Mouse (Mus musculus): Measurements from ENCODE around the gene Egfl8.

Egfl8 gene

GRCm38 (mm10) chr17:34639461-34640255, 23.9 kb upstream of the Egfl8 start:
- ChIA-PET CTCF (no interaction called here), POLR2A (interaction anchor here in 1 of 4 experiments (1.1 kb wide), 1 partner anchor 313 kb away, joined by 3 read pairs; no protein-coding TSS in a partner anchor)

- CTCF ChIA-PET: interaction anchor here in 1 of 4 experiments (0.6 to 0.9 kb wide), 2 partner anchors 18 to 335 kb away, joined by 3 to 4 read pairs; partner anchors contain the start of gene Hspa1l
- POLR2A ChIA-PET: interaction anchor here in 2 of 4 experiments (1.0 to 1.6 kb wide), 4 partner anchors 10 to 33 kb away, joined by 3 to 4 read pairs (median 4); partner anchors contain the start of genes Atf6b (in 2 of the 2) and Agpat1 (in 1 of the 2)
These were observed 21.7 kb upstream of the Egfl8 start for GRCm38 (mm10) chr17:34637459-34637858.

DNA sequence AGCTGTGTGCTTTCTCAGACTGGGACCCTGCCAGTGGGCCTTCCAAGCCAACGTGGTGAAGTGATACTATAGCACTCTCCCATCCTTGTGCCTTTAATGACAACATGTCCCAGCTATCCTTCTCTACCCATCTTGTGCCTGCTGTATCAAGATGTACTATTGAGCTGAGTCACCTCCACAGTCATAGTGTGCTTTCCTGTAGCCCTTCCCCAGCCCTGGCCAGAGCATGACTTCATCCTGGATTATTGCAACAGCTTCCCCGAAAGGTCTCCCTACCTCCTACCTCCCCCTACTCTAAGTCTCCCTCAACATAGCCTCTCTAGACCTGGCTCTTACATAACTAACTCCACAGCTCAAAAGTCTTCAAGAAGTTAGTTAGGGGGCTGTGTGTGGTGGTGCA, 19.9 kb upstream of the Egfl8 start:
- ChIA-PET POLR2A (interaction anchor here in 2 of 4 experiments (0.6 to 1.6 kb wide), 4 partner anchors 10 to 315 kb away, joined by 3 to 5 read pairs (median 4); partner anchors contain the start of gene Atf6b (in 1 of the 2)), CTCF (interaction anchor here in 2 of 4 experiments (0.8 to 1.1 kb wide), 2 partner anchors 15 to 17 kb away, joined by 3 read pairs; no protein-coding TSS in a partner anchor)

DNA sequence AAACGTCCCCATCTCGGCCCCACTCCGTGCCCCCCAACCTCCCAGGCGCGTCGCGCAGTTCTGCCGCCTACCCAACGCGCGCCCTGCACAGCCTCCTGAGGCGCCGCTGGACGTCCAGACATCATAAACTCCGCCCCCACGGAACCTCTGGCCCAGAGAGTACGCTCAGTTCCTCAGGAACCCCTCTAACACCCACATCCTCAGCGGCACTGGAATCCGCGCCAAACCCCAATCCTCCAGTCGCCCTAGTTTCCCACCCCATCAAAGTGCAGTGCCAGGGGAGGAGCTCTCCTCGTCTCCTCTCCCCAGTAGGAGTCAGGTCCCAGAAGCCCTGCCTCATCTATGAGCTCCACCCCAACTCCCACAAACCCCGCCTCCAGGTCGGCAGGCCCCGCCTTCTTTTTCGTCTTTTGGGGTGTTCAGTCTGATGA, 16.5 kb upstream of the Egfl8 start:
- POLR2A ChIA-PET: interaction anchor here (0.5 to 1.8 kb wide), 37 partner anchors 9 to 677 kb away, joined by 3 to 24 read pairs (median 4); partner anchors contain the start of genes Atf6b (in 4 of the 4), Fkbpl (in 3 of the 4), Agpat1 (in 2 of the 4) and Pbx2 (in 2 of the 4)
- CTCF ChIA-PET: interaction anchor here (0.5 to 1.6 kb wide), 14 partner anchors 9 to 313 kb away, joined by 3 to 12 read pairs (median 5); partner anchors contain the start of genes Atf6b (in 1 of the 4), Fkbpl (in 1 of the 4) and Pbx2 (in 1 of the 4)

- CTCF ChIA-PET: interaction anchor here in 1 of 4 experiments (1.6 kb wide), 1 partner anchor 13 kb away, joined by 10 read pairs; no protein-coding TSS in a partner anchor
- POLR2A ChIA-PET: interaction anchor here in 1 of 4 experiments (1.8 kb wide), 1 partner anchor 13 kb away, joined by 18 read pairs; the partner anchor contains the start of gene Fkbpl
These were observed 15.9 kb upstream of the Egfl8 start for GRCm38 (mm10) chr17:34631647-34632046.

GRCm38 (mm10) chr17:34630761-34631301, 15.1 kb upstream of the Egfl8 start:
- ChIA-PET POLR2A (no interaction called here), CTCF (no interaction called here)

- ChIA-PET POLR2A (interaction anchor here in 2 of 4 experiments (0.7 to 3.1 kb wide), 4 partner anchors 17 to 521 kb away, joined by 3 to 11 read pairs (median 6); partner anchors contain the start of gene Atf6b (in 1 of the 2)), CTCF (interaction anchor here in 1 of 4 experiments (1.2 kb wide), 1 partner anchor 11 kb away, joined by 6 read pairs; no protein-coding TSS in a partner anchor)
These were observed 14.2 kb upstream of the Egfl8 start for GRCm38 (mm10) chr17:34629796-34630603.

GRCm38 (mm10) chr17:34629221-34629751, 13.5 kb upstream of the Egfl8 start, which contains the start of gene Prrt1:
Gene Prrt1, plus strand, starts transcription at chr17:34629533.
- CTCF ChIA-PET: interaction anchor here in 1 of 4 experiments (1.2 kb wide), 1 partner anchor 10 kb away, joined by 6 read pairs; no protein-coding TSS in a partner anchor
- POLR2A ChIA-PET: interaction anchor here in 3 of 4 experiments (0.6 to 3.1 kb wide), 10 partner anchors 17 to 520 kb away, joined by 3 to 11 read pairs (median 3); partner anchors contain the start of gene Atf6b (in 2 of the 3)

DNA sequence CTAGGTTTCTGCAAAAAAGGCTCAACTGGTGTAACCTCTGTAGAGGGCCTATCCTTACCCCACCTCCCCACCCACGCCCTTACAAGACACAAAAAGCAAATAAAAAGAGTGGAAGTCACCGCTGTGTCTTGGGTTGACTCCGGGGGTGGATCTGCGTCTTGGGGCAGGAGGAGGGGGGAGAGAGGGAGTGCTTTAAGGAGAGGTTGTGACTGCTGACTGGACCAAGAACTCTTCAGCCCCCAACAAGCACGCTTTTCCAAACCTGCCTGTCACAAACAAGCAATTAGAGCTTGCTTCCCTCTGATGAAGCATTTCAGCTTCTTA, 12.8 kb upstream of the Egfl8 start:
- ChIA-PET POLR2A (interaction anchor here in 3 of 4 experiments (0.6 to 3.1 kb wide), 8 partner anchors 16 to 324 kb away, joined by 3 to 11 read pairs (median 4); partner anchors contain the start of genes Atf6b (in 1 of the 3) and Fkbpl (in 1 of the 3)), CTCF (no interaction called here)

DNA sequence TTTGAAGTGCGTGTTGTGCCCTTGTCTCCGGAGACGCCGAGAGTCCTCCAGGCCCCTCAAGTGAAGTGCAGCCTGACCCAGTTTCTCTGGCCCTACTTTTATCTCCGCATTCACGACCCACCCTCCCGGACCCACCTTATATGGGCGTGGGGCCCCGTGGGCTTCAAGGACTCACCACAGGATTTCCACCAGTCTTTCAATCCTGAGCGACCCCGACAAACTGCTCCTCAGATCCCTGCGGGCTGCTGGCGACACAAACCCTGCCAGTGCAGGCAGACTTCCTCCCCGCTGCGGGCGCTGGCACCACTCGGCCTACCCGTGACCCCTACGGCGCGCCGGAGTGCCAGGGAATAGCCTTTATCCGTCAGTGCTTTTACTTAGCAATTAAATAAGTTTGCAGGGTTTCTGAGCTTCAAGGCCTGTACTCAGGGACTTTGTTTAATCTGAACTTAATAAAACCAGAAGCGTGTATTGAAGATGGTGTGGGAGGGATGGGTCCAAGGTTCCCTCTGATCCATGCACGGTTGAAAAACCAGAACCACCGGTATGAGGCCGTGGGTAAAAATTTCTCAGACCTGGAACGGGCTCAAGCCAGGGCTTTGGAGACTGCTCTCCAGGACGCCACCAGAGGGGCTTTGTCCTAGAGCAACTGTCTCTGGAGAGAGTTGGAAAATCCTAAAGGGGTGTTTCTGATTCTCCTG, 12.3 kb upstream of the Egfl8 start, which contains the start of gene Ppt2:
Gene Ppt2 (minus strand): TSS at position 568 of the 701 bp plus-strand sequence.
- ChIA-PET POLR2A (interaction anchor here in 3 of 4 experiments (0.6 to 3.1 kb wide), 7 partner anchors 16 to 325 kb away, joined by 3 to 11 read pairs (median 7); partner anchors contain the start of genes Fkbpl (in 2 of the 3), Agpat1 (in 1 of the 3), Atf6b (in 1 of the 3) and Rnf5 (in 1 of the 3)), CTCF (interaction anchor here in 3 of 4 experiments (0.6 to 1.9 kb wide), 3 partner anchors 9 to 188 kb away, joined by 3 to 7 read pairs (median 6); no protein-coding TSS in a partner anchor)

GRCm38 (mm10) chr17:34627093-34627942, 11.5 kb upstream of the Egfl8 start:
- POLR2A ChIA-PET: interaction anchor here in 3 of 4 experiments (0.6 to 3.1 kb wide), 10 partner anchors 17 to 1239 kb away, joined by 3 to 11 read pairs (median 6); partner anchors contain the start of genes Atf6b (in 3 of the 3), Fkbpl (in 2 of the 3), Agpat1 (in 1 of the 3) and Rnf5 (in 1 of the 3)
- CTCF ChIA-PET: interaction anchor here in 3 of 4 experiments (0.6 to 1.9 kb wide), 4 partner anchors 8 to 187 kb away, joined by 3 to 7 read pairs (median 5); no protein-coding TSS in a partner anchor

DNA sequence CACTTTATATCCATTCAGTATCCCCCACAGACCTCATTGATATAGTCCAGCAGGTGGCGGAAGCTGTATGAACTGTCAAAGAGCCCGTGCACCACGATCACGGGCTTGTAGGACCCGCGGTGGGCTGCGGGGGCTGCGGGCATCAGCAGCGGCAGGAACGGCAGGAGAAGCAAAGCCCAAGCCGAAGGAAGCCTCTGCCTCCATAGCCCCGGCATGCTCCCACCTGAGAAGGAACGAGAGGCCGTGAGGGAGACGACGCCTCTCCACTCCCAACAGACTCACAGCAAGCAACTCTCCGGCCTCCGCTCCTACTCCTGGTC, 11.0 kb upstream of the Egfl8 start:
- ChIA-PET POLR2A (interaction anchor here (0.5 to 3.1 kb wide), 12 partner anchors 18 to 1240 kb away, joined by 3 to 11 read pairs (median 6); partner anchors contain the start of genes Atf6b (in 3 of the 4), Fkbpl (in 2 of the 4), Agpat1 (in 1 of the 4) and Rnf5 (in 1 of the 4)), CTCF (interaction anchor here in 3 of 4 experiments (1.1 to 1.9 kb wide), 3 partner anchors 8 to 71 kb away, joined by 4 to 7 read pairs (median 6); no protein-coding TSS in a partner anchor)

- ChIA-PET CTCF (interaction anchor here in 2 of 4 experiments (1.1 to 1.9 kb wide), 2 partner anchors 8 to 71 kb away, joined by 4 to 6 read pairs; no protein-coding TSS in a partner anchor), POLR2A (interaction anchor here (0.5 to 2.4 kb wide), 10 partner anchors 18 to 456 kb away, joined by 3 to 10 read pairs (median 6); partner anchors contain the start of genes Atf6b (in 2 of the 4), Fkbpl (in 2 of the 4), Agpat1 (in 1 of the 4) and Rnf5 (in 1 of the 4))
These were observed 10.4 kb upstream of the Egfl8 start for GRCm38 (mm10) chr17:34626062-34626772.

DNA sequence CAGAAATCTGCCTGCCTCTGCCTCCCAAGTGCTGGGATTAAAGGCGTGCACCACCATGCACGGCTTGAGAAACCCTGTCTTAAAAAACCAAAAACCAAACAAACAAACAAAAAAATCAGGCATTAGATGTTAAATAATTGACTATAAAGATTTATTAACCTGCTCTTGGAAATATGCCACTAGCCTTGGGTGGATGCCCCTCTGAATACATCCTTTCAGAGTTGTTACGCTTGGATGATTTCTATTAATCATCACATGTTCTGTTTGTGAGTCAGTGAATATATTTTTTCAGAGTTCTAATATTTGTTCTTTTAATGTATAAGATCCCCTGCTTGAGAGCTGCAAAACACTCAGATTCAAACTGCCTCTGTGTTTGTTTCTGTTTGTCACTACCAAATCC, 9.2 kb upstream of the Egfl8 start:
- CTCF ChIA-PET: no interaction called here
- POLR2A ChIA-PET: no interaction called here

DNA sequence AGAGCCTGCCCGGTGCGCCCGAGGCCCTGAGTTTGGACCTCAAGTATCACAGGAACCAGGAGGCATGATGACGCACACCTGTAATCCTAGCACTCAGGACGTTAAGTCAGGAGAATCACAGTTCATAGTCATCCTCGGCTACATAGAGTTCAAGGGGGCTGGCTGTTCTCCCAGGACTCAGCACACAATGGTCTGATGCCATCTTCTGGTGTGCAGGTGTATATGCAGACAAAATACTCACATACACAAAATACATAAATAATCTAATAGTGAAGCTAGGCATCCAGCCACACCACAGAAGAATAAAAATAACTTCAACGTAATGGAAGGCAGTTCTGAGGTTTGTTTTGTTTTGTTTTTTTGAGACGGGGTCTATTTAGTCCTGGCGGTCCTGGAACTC, 7.4 kb upstream of the Egfl8 start:
- POLR2A ChIA-PET: interaction anchor here in 2 of 4 experiments (0.6 to 1.0 kb wide), 4 partner anchors 11 to 21 kb away, joined by 3 to 4 read pairs (median 3); partner anchors contain the start of gene Agpat1 (in 1 of the 2)
- CTCF ChIA-PET: interaction anchor here in 3 of 4 experiments (0.6 to 1.2 kb wide), 8 partner anchors 8 to 182 kb away, joined by 3 to 4 read pairs (median 3); partner anchors contain the start of gene Atf6b (in 1 of the 3)

Measured in embryonic stem cell, embryonic (primary cell).